Mouse (Mus musculus) liver, embryonic 14.5 days (tissue): ENCODE data around the gene Camk1. TPM values are rescaled to one million over a fixed set of nuclear protein-coding genes. Genes with fewer than 3 reads are reported as not detected.

Experiments used
- ATAC-seq: fragments of 200-750 bp; cut with Nextera tagmentation; 2 replicates; pipeline ENCODE4 v1.8.0; 2017; ENCODE audit warnings: moderate number of reproducible peaks, mild to moderate bottlenecking, moderate library complexity; ENCODE audit not compliant: insufficient read depth
- DNase-seq, 3 experiments: peaks; one replicate each; pipeline ENCODE4 v3.0.0-alpha.2; 2012 to 2013; ENCODE audit warnings: low read depth in 3 of 3, low spot score in 3 of 3
- H3K27ac ChIP-seq: fragments of 300-500 bp; sonication (generic); 2 replicates; pipeline ENCODE4 v1.5.1; 2014; ENCODE audit warnings: moderate library complexity, mild to moderate bottlenecking, control low read depth, inconsistent platforms
- H3K27me3 ChIP-seq: fragments of 300-500 bp; sonication (generic); 2 replicates; pipeline ENCODE4 v1.6.1; 2014; ENCODE audit warnings: mild to moderate bottlenecking, low read length, moderate library complexity; ENCODE audit not compliant: control insufficient read depth, insufficient read depth
- H3K36me3 ChIP-seq: fragments of 300-500 bp; sonication (generic); replicated peaks from 2 replicates; pipeline ENCODE4 v1.6.1; 2014; ENCODE audit warnings: low read depth; ENCODE audit not compliant: control insufficient read depth, insufficient read depth
- H3K4me1 ChIP-seq, 2 experiments: fragments of 200-500 bp in 1 of 2; fragments of 300-500 bp in 1 of 2; sonication (generic) in 1 of 2; replicated peaks; 2 replicates each; pipeline ENCODE4 v1.6.1; 2012 to 2014; ENCODE audit warnings: antibody characterized with exemption in 1 of 2, inconsistent platforms in 1 of 2, low read length in 1 of 2; ENCODE audit not compliant: control insufficient read depth in 2 of 2, insufficient read depth in 2 of 2
- H3K4me2 ChIP-seq: fragments of 300-500 bp; sonication (generic); 2 replicates; pipeline ENCODE4 v1.6.1; 2014; ENCODE audit warnings: low read depth, mild to moderate bottlenecking, control low read depth, moderate library complexity
- H3K4me3 ChIP-seq, 2 experiments: fragments of 200-500 bp in 1 of 2; fragments of 300-500 bp in 1 of 2; sonication (generic) in 1 of 2; 2 replicates each; pipeline ENCODE4 v1.5.1; 2012 to 2014; ENCODE audit warnings: low read depth in 2 of 2, low read length in 2 of 2, mild to moderate bottlenecking in 2 of 2, control low read depth in 1 of 2, inconsistent platforms in 1 of 2, moderate library complexity in 1 of 2; ENCODE audit not compliant: insufficient read depth in 1 of 2
- H3K9ac ChIP-seq: fragments of 300-500 bp; sonication (generic); replicated peaks from 2 replicates; pipeline ENCODE4 v1.6.1; 2014; ENCODE audit warnings: mild to moderate bottlenecking, control low read depth, moderate library complexity
- H3K9me3 ChIP-seq: fragments of 300-500 bp; sonication (generic); 2 replicates; pipeline ENCODE4 v1.6.1; 2016; ENCODE audit warnings: low read length, mixed read lengths; ENCODE audit not compliant: control insufficient read depth
- CTCF ChIP-seq: IDR thresholded peaks from 2 replicates; pipeline ENCODE4 v1.5.1; 2016; ENCODE audit warnings: antibody characterized with exemption, low read depth, control low read depth
- EP300 ChIP-seq: IDR thresholded peaks from 2 replicates; pipeline ENCODE4 v1.6.1; 2016; ENCODE audit warnings: antibody characterized with exemption, low read depth
- WGBS: fragments of 180-500 bp; shearing (Covaris S2); extraction: QIAGEN DNeasy Blood & Tissue Kit; methylation state at CpG from one replicate; pipeline ENCODE4 v1.1.7; 2014; ENCODE audit not compliant: insufficient replicate concordance; 5-methylcytosine and 5-hydroxymethylcytosine counted together
- polyA plus RNA-seq, 2 experiments: library from polyadenylated mRNA; depleted of rRNA in 1 of 2; stranded (reverse) in 1 of 2; unstranded in 1 of 2; fragments of >200 nt; fragmentation: Nextera tagmentation in 1 of 2; extraction: Ambion mirVana in 1 of 2; gene quantifications; 2 replicates each; pipeline versions ENCODE4 v1.2.1 to v1.2.3; 2012 to 2014

The Camk1 gene
- polyA plus RNA-seq (2012; rRNA removed) (6.9 and 9.0 TPM in 2 replicates), polyA plus RNA-seq (2014; fragmentation: Nextera tagmentation; extraction: Ambion mirVana) (16.3 and 19.7 TPM in 2 replicates)

DNA sequence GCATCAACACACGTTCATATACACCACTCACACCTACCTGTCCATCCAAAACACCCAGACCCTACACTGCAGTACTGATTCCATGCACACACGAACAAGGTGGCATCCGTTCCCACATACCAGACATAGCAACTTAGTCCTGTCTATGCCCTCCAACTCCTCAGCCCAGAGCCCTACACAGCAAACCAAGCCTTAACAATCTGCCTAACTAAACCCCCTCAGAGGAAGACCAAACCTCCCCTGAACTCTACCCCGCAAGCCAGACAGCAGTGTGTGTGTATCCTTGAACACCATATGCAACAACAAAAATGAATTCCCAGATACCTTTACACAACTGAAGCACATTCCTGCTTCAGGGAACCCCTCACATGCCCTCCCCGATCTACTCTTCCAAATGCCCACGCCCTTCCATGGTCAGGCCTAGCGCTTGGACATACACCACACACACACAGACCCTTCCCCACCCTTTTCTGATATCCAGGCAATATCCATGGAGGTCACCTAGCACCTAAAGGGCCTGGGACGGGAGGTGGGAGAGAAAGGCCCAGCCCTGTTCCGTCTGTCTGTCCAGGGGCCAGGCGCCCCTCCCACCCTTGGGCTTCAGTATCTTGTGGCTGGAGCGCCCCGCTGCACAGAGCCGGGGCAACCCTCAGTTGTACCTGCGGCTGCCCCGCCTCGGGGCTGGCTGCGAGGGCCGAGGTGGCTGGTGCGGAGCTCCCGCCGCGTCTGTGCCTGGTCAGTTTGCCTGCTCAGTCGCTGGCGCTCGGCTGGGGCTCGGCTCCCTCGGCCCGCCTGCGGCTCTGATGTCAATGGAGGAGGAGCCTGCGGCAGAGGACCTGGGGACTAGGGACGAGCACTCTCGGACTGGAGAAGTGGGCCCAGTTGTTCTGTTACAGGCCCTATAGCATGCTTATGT is at the start of gene Camk1:
Gene Camk1, minus strand, starts transcription at position 808 of the 916 bp plus-strand sequence.
- H3K9ac ChIP-seq: peak within 1 kb of the TSS; percentile 57
- no peaks in the 10 kb centered on the region for H3K36me3 ChIP-seq
- no peak within 1 kb of the TSS for H3K27ac ChIP-seq
- H3K4me3 ChIP-seq: peak within 1 kb of the TSS; percentile 57 to 59
- ATAC-seq (peak; percentile 76), DNase-seq (peak in 2 of 3 experiments; percentile 13 to 24)
- peak within 1 kb of the TSS; percentile 72 for H3K4me2 ChIP-seq
- H3K27me3 ChIP-seq: no peaks in the 10 kb centered on the region
- WGBS: 16% methylated on average over 32 of the region's 32 CpGs
- no peaks in the 10 kb centered on the region for H3K9me3 ChIP-seq
- 0 out of 2 replicates have a peak, but pooled peaks have one; percentile 4 for TF ChIP-seq CTCF
- TF ChIP-seq EP300: no peak
- peaks cover 0 to 12% of the 10 kb centered on the region in 2 experiments; a peak in 2 of 4 replicates for H3K4me1 ChIP-seq

DNA sequence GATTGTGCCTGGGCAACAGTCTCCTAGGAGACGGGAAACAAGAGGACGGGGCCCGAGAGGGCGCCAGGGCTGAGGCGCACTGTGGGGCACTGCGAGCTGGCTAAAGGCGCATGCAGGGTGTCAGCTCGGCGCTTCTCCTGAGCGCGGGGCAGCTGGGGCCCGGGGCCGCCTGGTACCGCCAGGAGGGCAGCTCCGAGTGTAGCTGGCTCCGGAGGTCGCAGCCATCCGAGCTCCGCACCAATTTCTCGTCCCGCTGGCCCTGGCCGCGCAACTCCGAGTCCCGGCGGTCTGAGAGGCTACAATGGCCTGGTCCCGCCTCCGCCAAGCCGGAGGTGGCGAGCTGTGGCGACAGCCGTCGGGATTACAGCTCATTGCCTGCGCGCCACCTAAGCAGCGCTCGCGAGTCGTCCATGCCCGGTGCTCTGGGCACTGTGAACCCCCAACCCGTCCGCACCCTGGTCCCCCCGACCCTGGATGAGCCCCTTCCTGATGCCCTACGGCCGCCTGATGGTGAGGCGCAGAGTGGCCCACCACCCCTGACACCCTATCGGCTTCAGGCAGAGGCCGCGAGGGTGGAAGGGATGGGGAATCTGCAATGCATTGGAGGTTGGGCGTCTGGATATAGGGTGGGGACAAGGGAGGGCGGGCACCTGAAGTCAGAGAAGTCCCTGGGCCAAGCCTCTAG is 48.7 kb upstream of the Camk1 start:
- Histone ChIP-seq H3K9ac (no peak overlapping the region), H3K4me2 (peak overlapping the region; percentile 58), H3K27ac (no peak overlapping the region), H3K27me3 (peaks cover 6% of the 10 kb centered on the region), H3K36me3 (peaks cover 29% of the 10 kb centered on the region), H3K4me1 (0 out of 4 replicates have a peak, but pooled peaks cover 0 to 2% of the 10 kb centered on the region in 2 experiments), H3K9me3 (no peaks in the 10 kb centered on the region), H3K4me3 (peak overlapping the region in 1 of 2 experiments; percentile 30; a peak in 3 of 4 replicates)
- ATAC-seq: peak; percentile 63
- no peak for DNase-seq
- 6% methylated on average over 50 of the region's 51 CpGs for WGBS
- no peak for TF ChIP-seq CTCF
- TF ChIP-seq EP300: no peak

DNA sequence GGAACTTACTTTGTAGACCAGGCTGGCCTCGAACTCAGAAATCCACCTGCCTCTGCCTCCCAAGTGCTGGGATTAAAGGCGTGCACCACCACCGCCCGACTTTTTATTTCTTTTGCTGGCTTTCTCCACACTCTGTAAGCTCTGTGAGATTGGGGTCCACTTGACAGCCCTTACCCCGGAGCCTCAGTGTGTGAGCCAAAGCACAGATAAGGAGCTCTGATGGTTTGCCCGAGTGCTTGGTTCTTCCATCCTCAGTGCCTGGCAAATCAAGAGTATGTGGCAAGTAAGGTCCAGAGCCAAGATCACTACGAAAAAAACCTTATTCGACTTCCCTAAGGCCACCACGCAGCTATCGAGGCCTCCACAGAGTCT is 48.2 kb upstream of the Camk1 start:
- Histone ChIP-seq H3K27me3 (peaks cover 6% of the 10 kb centered on the region), H3K9ac (no peak overlapping the region), H3K4me3 (peak overlapping the region in 1 of 2 experiments; percentile 30; a peak in 2 of 4 replicates), H3K4me2 (peak overlapping the region; percentile 58), H3K4me1 (0 out of 4 replicates have a peak, but pooled peaks cover 0 to 2% of the 10 kb centered on the region in 2 experiments), H3K27ac (no peak overlapping the region), H3K9me3 (no peaks in the 10 kb centered on the region), H3K36me3 (peaks cover 34% of the 10 kb centered on the region)
- TF ChIP-seq CTCF (no peak), EP300 (no peak)
- peak; percentile 21; the same call in 1 of the 2 replicates for ATAC-seq
- 15% methylated on average over 10 of the region's 10 CpGs for WGBS
- DNase-seq: no peak

DNA sequence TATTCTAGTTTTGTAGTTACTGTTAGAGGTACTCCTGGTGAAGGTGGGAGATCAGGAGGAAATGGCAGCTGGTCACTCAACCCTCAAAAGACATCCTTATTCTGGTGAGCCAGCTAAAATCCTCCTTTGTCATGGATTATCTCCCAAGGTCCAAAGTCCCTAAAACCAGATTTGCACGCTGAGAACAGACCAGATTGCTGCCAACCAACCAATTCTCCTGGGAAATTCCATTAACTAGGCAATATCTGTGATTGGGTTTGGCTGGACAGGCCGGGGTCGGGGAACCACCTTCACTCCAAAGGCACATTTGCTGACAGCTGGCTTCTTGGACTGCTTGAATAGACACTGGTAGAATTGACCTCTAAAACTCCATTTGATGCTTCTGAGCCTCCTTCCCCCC is 46.9 kb upstream of the Camk1 start:
- DNase-seq: no peak
- H3K36me3 ChIP-seq: peaks cover 42% of the 10 kb centered on the region
- no peak overlapping the region for H3K4me2 ChIP-seq
- H3K27ac ChIP-seq: no peak overlapping the region
- H3K4me3 ChIP-seq: no peak overlapping the region
- 72% methylated on average over 3 of the region's 3 CpGs for WGBS
- ATAC-seq: no peak
- H3K4me1 ChIP-seq: 0 out of 4 replicates have a peak, but pooled peaks cover 0 to 2% of the 10 kb centered on the region in 2 experiments
- no peak overlapping the region for H3K9ac ChIP-seq
- H3K27me3 ChIP-seq: peaks cover 6% of the 10 kb centered on the region
- TF ChIP-seq EP300 (no peak), CTCF (no peak)
- no peaks in the 10 kb centered on the region for H3K9me3 ChIP-seq
